In genomic region chr12:76805056-76805811, GRCm38 (mm10) we compare ENCODE assay signal across 21 mouse cellular contexts. TPM values are rescaled to one million over a fixed set of nuclear protein-coding genes. Genes with fewer than 3 reads are reported as not detected.
DNase-seq lines count a peak whose midpoint lies in the region; TF ChIP-seq lines count a peak whose summit lies in the region.
"Had no signal": no experiment of that assay in that cellular context is flagged by ENCODE, and none has a peak within 500 bp of the region (broad histone marks: within the 10 kb centered on the region; RNA-seq: fewer than 3 reads in every experiment).

No protein-coding gene starts in this region.

- TF ChIP-seq CTCF in left cerebral cortex, adult 2 months (IDR thresholded peaks at IDR 0.05) = no peak

- DNase-seq in left cerebral cortex, adult 2 months (ENCODE audit: extremely low spot score in 1 of 2, low spot score in 2 of 2) = no peak
- DNase-seq in left cerebral cortex, adult 8-10 months (ENCODE audit: low spot score in 2 of 2) = no peak
- peak; percentile 32 for DNase-seq in adrenal gland, adult 8-10 months
- DNase-seq in cerebellum, adult 11-12 months = peak; percentile 99
- peak; percentile 99 for DNase-seq in cerebellum, postnatal 36 days
- no peak for DNase-seq in kidney, adult 18-20 months
- no peak for DNase-seq in lung, postnatal 14 days
- DNase-seq: heart, adult 18-20 months; kidney, adult 11 months; kidney, postnatal 36 days; lung, postnatal 10 days; retina, postnatal 1 day; thymus, postnatal 4 days had no signal

- no peak overlapping the region for H3K4me3 ChIP-seq in left cerebral cortex, adult 2 months
- H3K4me3 ChIP-seq: embryonic facial prominence, embryonic 15.5 days; forebrain, embryonic 12.5 days; midbrain, embryonic 10.5 days; neural tube, embryonic 15.5 days had no signal

- peak overlapping the region; percentile 42; the same call in 1 of the 2 replicates for H3K27ac ChIP-seq in left cerebral cortex, adult 2 months
- H3K27ac ChIP-seq: embryonic facial prominence, embryonic 15.5 days; forebrain, embryonic 12.5 days; hindbrain, embryonic 14.5 days; liver, embryonic 14.5 days; midbrain, embryonic 10.5 days; neural tube, embryonic 15.5 days; stomach, postnatal 0 days had no signal

- intact Hi-C loops in left cerebral cortex, adult 2 months (cut with DNase I) = no loop called here

RNA-seq across cellular contexts. Expression of gene Gpx2, which starts 9.9 kb away (rescaled TPM):
- under 1 TPM; 0.34 to 0.47 TPM for total RNA-seq in left cerebral cortex, adult 2 months (2021)
- 1 to 10 TPM in 1 of 4 experiments, under 1 TPM in 3; 0.59 to 1.1 (median 0.70) TPM for total RNA-seq in left cerebral cortex, adult 8-10 months (2022)
- total RNA-seq in adrenal gland, adult 8-10 months (2022) = under 1 TPM in 1 of 4 experiments, not detected in 3; 0.23 TPM
- total RNA-seq: common myeloid progenitor, adult 5-6 weeks had no signal

RNA-seq across cellular contexts. Expression of gene Rab15, which starts 17.5 kb away (rescaled TPM):
- total RNA-seq in left cerebral cortex, adult 2 months (2021) = 100 to 1,000 TPM; 271 to 278 TPM
- total RNA-seq in left cerebral cortex, adult 8-10 months (2022) = 100 to 1,000 TPM; 203 to 218 (median 209) TPM
- total RNA-seq in adrenal gland, adult 8-10 months (2022) = 1 to 10 TPM; 4.0 to 6.5 (median 4.6) TPM
- total RNA-seq: common myeloid progenitor, adult 5-6 weeks had no signal

RNA-seq across cellular contexts. Expression of gene Fntb, which starts 39.8 kb away (rescaled TPM):
- total RNA-seq in left cerebral cortex, adult 2 months (2021) = 10 to 100 TPM; 27.9 to 28.4 TPM
- total RNA-seq in left cerebral cortex, adult 8-10 months (2022) = 10 to 100 TPM; 28.4 to 36.7 (median 32.3) TPM
- 10 to 100 TPM; 14.4 to 18.8 (median 16.8) TPM for total RNA-seq in adrenal gland, adult 8-10 months (2022)

RNA-seq across cellular contexts. Expression of gene Churc1, which starts 39.9 kb away (rescaled TPM):
- total RNA-seq in left cerebral cortex, adult 2 months (2021) = 10 to 100 TPM; 35.3 to 35.4 TPM
- 10 to 100 TPM; 35.2 to 47.1 (median 39.6) TPM for total RNA-seq in left cerebral cortex, adult 8-10 months (2022)
- total RNA-seq in adrenal gland, adult 8-10 months (2022) = 10 to 100 TPM; 81.3 to 93.7 (median 92.7) TPM

Comparison
In these comparisons a context has a peak if more than half of its experiments do, and no peak if none do; other contexts are left out.
1. DNase-seq: peak in adrenal gland, adult 8-10 months (single experiment), cerebellum, adult 11-12 months (single experiment) and cerebellum, postnatal 36 days (2 of 2); none in left cerebral cortex, adult 2 months (0 of 2), left cerebral cortex, adult 8-10 months (0 of 2), kidney, adult 18-20 months (single experiment) and lung, postnatal 14 days (single experiment).
2. RNA of gene Rab15, which starts 17.5 kb away (total RNA-seq): 271 to 278 TPM in left cerebral cortex, adult 2 months and 203 to 218 TPM in left cerebral cortex, adult 8-10 months; 4.0 to 6.5 TPM in adrenal gland, adult 8-10 months; every median in the first group is over 10 times any median in the second.